Mouse (Mus musculus) left cerebral cortex, postnatal 25 days (tissue): ENCODE measurements around the gene Zfp977. TPM values are rescaled to one million over a fixed set of nuclear protein-coding genes. Genes with fewer than 3 reads are reported as not detected.
"Not testable (repeated sequence)": the region's sequence is repeated elsewhere in the genome, so short reads cannot be mapped to it uniquely, and the experiment has no call there.

Experiments used
- DNase-seq, 2 experiments: peaks; one replicate each; pipeline ENCODE4 v3.0.0; 2022; ENCODE audit warnings: low spot score in 2 of 2, mixed read lengths in 1 of 2
- intact Hi-C: fragments of 180-260 bp; cut with DNase I; formaldehyde crosslinking; loops from one replicate; pipeline ENCODE4 v1.15.1; 2025
- microRNA-seq, 2 experiments: library from miRNA; unstranded; fragments of <30 nt; microRNA quantifications; one replicate each; pipeline ENCODE4 v1.2.0; 2022
- total RNA-seq, 2 experiments: library from RNA; stranded (reverse); gene quantifications; 2 replicates each; pipeline ENCODE4 v1.2.3; 2021

The Zfp977 gene
- total RNA-seq = 1 to 10 TPM; 1.6 to 1.7 TPM

GRCm38 (mm10) chr7:42592413-42592812 is at the start of gene Zfp977:
TSS of gene Zfp977 (minus strand) at chr7:42592547.
- DNase-seq, intact Hi-C loops: not testable (repeated sequence)

- DNase-seq, intact Hi-C loops: not testable (repeated sequence)
Observed at GRCm38 (mm10) chr7:42631031-42631430, 38.7 kb upstream of the Zfp977 start.

GRCm38 (mm10) chr7:42595666-42596065 is 3.3 kb upstream of the Zfp977 start:
- intact Hi-C loops, DNase-seq: not testable (repeated sequence)

- intact Hi-C loops, DNase-seq: not testable (repeated sequence)
Observed at GRCm38 (mm10) chr7:42591311-42591710, 1.0 kb downstream of the Zfp977 start.

GRCm38 (mm10) chr7:42578488-42578887 is 13.9 kb downstream of the Zfp977 start, which contains the start of gene Gm21028:
TSS of gene Gm21028 (minus strand) at chr7:42578588.
- intact Hi-C loops = no loop called here
- DNase-seq = no peak

- intact Hi-C loops = no loop called here
- no peak for DNase-seq
Observed at GRCm38 (mm10) chr7:42551766-42552165, 40.6 kb downstream of the Zfp977 start.

Small RNA genes lying within 50 kb of the gene (microRNA-seq; reads per million reads assigned to microRNA genes)
- gene Gm24938 = 0 reads per million in 2 experiments

Other genes with a start within 250 kb of the Zfp977 start
- not detected for gene 4933421I07Rik, start 144.4 kb downstream of the Zfp977 start, total RNA-seq
- gene Zfp141, start 86.8 kb downstream of the Zfp977 start, total RNA-seq = 10 to 100 TPM; 14.1 to 16.3 TPM
- not detected for gene Gm21028, start 14.0 kb downstream of the Zfp977 start, total RNA-seq
- gene Zfp976, start 50.0 kb upstream of the Zfp977 start, total RNA-seq = 1 to 10 TPM; 2.7 to 3.0 TPM
- gene Zfp975, start 100.2 kb upstream of the Zfp977 start, total RNA-seq = 1 to 10 TPM; 5.5 to 7.1 TPM
- gene Gm17067, start 134.5 kb upstream of the Zfp977 start, total RNA-seq = not detected
- not detected for gene Vmn2r62, start 201.0 kb upstream of the Zfp977 start, total RNA-seq